Mouse (Mus musculus) megakaryocyte, embryonic 14.5 days (primary cell): ENCODE results near the gene Lbx2.

Experiments
- FLI1 ChIP-seq: IDR thresholded peaks from 2 replicates; pipeline ENCODE4 v1.6.1; 2012; ENCODE audit warnings: low read length, inconsistent platforms, mixed read lengths
- GATA1 ChIP-seq: IDR thresholded peaks from 3 replicates; pipeline ENCODE4 v1.6.1; 2012; ENCODE audit warnings: mixed read lengths, low read length, inconsistent platforms, borderline replicate concordance

DNA sequence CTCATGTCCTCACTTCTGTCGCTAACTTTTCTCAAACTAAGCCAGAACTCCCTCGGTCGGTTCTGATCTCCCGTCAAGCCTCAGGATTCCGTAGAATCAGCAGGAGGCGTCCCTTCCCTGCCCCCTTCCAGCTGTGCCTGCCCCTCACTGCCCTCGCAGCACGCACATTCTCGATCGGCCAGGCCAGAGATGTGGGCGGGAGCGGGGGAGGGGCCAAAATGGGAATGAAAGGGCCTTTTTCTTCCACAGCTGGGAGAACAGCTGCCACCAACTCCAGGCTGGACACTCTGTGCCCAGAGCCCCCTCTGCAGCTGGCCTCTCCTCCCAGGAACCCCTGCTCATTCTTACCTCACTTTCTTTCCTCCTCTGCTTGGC is 51.4 kb downstream of the Lbx2 start:
- TF ChIP-seq FLI1, result no peak
- TF ChIP-seq GATA1, result no peak
